Mouse (Mus musculus): ENCODE data around the gene Negr1. TPM values are rescaled to one million over a fixed set of nuclear protein-coding genes. Genes with fewer than 3 reads are reported as not detected.

Gene Negr1
- polyA plus RNA-seq, 1 experiment from 2014 or later = 5.3 TPM

- H3K9me3 ChIP-seq (replicated peaks; ENCODE audit: control insufficient read depth, low read length) = no peaks in the 10 kb centered on the region
- no peak overlapping the region for H3K4me2 ChIP-seq (ENCODE audit: low read depth, low read length)
- no peak overlapping the region for H3K27ac ChIP-seq (ENCODE audit: low read length)
- 58% methylated on average over 4 of the region's 4 CpGs for WGBS
- no peaks in the 10 kb centered on the region for H3K36me3 ChIP-seq (ENCODE audit: control insufficient read depth, insufficient read depth, low read length)
- H3K27me3 ChIP-seq (ENCODE audit: control insufficient read depth, insufficient read depth, low read length) = no peaks in the 10 kb centered on the region
- H3K4me3 ChIP-seq (replicated peaks; ENCODE audit: low read length) = no peak overlapping the region
- no peaks in the 10 kb centered on the region for H3K4me1 ChIP-seq (ENCODE audit: control insufficient read depth, insufficient read depth, low read length)
- H3K9ac ChIP-seq (ENCODE audit: low read length) = no peak overlapping the region
- no peak for ATAC-seq (ENCODE audit: insufficient read depth, low FRiP score)
These were observed 663.3 kb downstream of the Negr1 start for GRCm38 (mm10) chr3:157224920-157225319.

GRCm38 (mm10) chr3:157232723-157233122 lies 671.1 kb downstream of the Negr1 start:
- 19% methylated on average over 5 of the region's 5 CpGs for WGBS
- ATAC-seq (ENCODE audit: insufficient read depth, low FRiP score) = no peak

DNA sequence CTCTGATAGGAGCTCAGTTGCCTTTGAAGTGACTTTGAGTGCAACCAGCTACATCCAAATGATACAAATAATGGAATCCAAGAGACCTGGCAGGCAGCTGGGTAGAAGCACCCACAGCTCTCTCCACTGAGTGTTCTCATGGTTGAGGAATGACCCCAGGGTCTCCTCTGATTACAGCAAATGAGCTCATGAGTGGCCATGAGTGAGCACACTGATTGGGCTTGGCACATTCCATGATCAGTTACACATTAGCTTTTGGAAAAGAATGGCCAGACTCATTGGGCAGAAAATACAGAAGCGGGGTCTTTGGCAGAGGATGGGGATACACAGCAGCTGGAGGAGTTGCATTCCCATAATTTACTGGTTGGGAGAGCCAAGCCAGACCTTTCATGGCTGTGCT lies 678.6 kb downstream of the Negr1 start:
- Histone ChIP-seq H3K27me3 (ENCODE audit: control insufficient read depth, insufficient read depth, low read length) (no peaks in the 10 kb centered on the region), H3K4me2 (ENCODE audit: low read depth, low read length) (no peak overlapping the region), H3K27ac (ENCODE audit: low read length) (no peak overlapping the region), H3K9ac (ENCODE audit: low read length) (no peak overlapping the region), H3K36me3 (ENCODE audit: control insufficient read depth, insufficient read depth, low read length) (no peaks in the 10 kb centered on the region), H3K9me3 (replicated peaks; ENCODE audit: control insufficient read depth, low read length) (no peaks in the 10 kb centered on the region), H3K4me1 (ENCODE audit: control insufficient read depth, insufficient read depth, low read length) (no peaks in the 10 kb centered on the region), H3K4me3 (replicated peaks; ENCODE audit: low read length) (no peak overlapping the region)
- WGBS = 76% methylated on average over 1 of the region's 1 CpGs
- no peak for ATAC-seq (ENCODE audit: insufficient read depth, low FRiP score)

More at GRCm38 (mm10) chr3:157232723-157233122, 671.1 kb downstream of the Negr1 start:
- Histone ChIP-seq H3K4me1 (ENCODE audit: control insufficient read depth, insufficient read depth, low read length) (no peaks in the 10 kb centered on the region), H3K36me3 (ENCODE audit: control insufficient read depth, insufficient read depth, low read length) (no peaks in the 10 kb centered on the region), H3K9ac (ENCODE audit: low read length) (no peak overlapping the region), H3K9me3 (replicated peaks; ENCODE audit: control insufficient read depth, low read length) (no peaks in the 10 kb centered on the region), H3K4me2 (ENCODE audit: low read depth, low read length) (no peak overlapping the region), H3K27ac (ENCODE audit: low read length) (no peak overlapping the region), H3K4me3 (replicated peaks; ENCODE audit: low read length) (no peak overlapping the region), H3K27me3 (ENCODE audit: control insufficient read depth, insufficient read depth, low read length) (no peaks in the 10 kb centered on the region)

DNA sequence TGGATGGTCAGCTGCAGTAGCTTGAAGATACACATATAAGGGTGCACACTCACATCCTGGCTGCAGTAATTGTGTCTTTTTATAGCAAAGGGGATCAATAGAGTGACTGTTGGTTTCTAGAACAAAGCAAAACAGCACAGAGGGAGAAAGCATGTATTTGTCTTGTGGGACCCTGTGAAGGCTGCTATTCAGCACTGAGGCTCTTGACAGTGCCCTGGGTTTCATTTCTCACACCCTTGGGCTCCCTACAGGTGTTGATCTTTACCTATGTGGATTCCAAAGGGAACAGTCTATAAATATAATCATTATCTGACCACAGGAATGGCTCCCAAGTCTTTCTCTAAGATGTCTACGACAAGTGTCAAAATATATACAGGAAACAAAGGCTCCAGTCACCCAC lies 693.9 kb downstream of the Negr1 start:
- H3K9me3 ChIP-seq (replicated peaks; ENCODE audit: control insufficient read depth, low read length) = no peaks in the 10 kb centered on the region
- H3K9ac ChIP-seq (ENCODE audit: low read length) = no peak overlapping the region
- no peak overlapping the region for H3K4me2 ChIP-seq (ENCODE audit: low read depth, low read length)
- no peak overlapping the region for H3K4me3 ChIP-seq (replicated peaks; ENCODE audit: low read length)
- no peaks in the 10 kb centered on the region for H3K27me3 ChIP-seq (ENCODE audit: control insufficient read depth, insufficient read depth, low read length)
- no peak overlapping the region for H3K27ac ChIP-seq (ENCODE audit: low read length)
- 50% methylated on average over 1 of the region's 1 CpGs for WGBS
- ATAC-seq (ENCODE audit: insufficient read depth, low FRiP score) = no peak
- no peaks in the 10 kb centered on the region for H3K4me1 ChIP-seq (ENCODE audit: control insufficient read depth, insufficient read depth, low read length)
- no peaks in the 10 kb centered on the region for H3K36me3 ChIP-seq (ENCODE audit: control insufficient read depth, insufficient read depth, low read length)

DNA sequence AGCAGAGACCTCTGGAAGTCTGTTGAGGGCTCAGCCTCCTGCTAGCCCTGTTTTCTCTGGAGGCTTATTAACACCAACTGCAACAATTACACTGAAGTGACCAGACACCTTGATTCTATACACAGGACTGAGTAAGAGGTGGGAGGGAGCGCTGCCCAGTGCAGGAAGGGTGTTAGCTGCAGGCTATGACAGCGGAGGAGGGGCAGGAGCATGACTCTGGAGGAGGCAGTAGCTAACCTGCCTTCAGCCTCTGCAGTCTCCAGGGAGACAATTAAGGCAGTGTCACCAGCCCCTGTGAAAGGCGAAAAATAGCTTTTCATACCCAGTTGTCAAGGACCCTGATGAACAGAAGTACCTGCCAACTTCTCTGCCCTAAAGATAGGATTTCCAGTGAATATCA lies 694.3 kb downstream of the Negr1 start:
- Histone ChIP-seq H3K9ac (ENCODE audit: low read length) (no peak overlapping the region), H3K4me2 (ENCODE audit: low read depth, low read length) (no peak overlapping the region), H3K4me1 (ENCODE audit: control insufficient read depth, insufficient read depth, low read length) (no peaks in the 10 kb centered on the region), H3K27me3 (ENCODE audit: control insufficient read depth, insufficient read depth, low read length) (no peaks in the 10 kb centered on the region), H3K36me3 (ENCODE audit: control insufficient read depth, insufficient read depth, low read length) (no peaks in the 10 kb centered on the region), H3K27ac (ENCODE audit: low read length) (no peak overlapping the region), H3K4me3 (replicated peaks; ENCODE audit: low read length) (no peak overlapping the region), H3K9me3 (replicated peaks; ENCODE audit: control insufficient read depth, low read length) (no peaks in the 10 kb centered on the region)
- no peak for ATAC-seq (ENCODE audit: insufficient read depth, low FRiP score)
- 52% methylated on average over 3 of the region's 3 CpGs for WGBS

DNA sequence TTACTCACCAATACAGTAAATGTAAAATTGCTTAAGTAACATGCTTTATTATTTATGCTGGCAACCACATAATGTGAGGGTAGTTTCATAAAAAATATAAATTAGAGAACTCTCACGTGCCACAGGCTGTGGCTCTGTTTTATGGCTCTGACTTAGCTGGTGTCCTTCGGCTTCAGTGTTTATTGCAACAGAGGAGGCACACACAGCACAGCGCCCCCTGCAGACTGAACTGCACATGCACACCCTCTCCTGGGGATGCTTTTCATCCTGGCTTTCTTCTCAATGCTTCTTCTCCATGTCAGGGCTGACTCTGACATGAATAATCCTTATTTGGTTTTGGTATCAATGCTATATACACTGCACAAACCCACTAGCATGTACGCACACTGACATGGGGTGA lies 707.1 kb downstream of the Negr1 start:
- no peak overlapping the region for H3K9ac ChIP-seq (ENCODE audit: low read length)
- no peak overlapping the region for H3K4me3 ChIP-seq (replicated peaks; ENCODE audit: low read length)
- no peaks in the 10 kb centered on the region for H3K27me3 ChIP-seq (ENCODE audit: control insufficient read depth, insufficient read depth, low read length)
- H3K9me3 ChIP-seq (replicated peaks; ENCODE audit: control insufficient read depth, low read length) = no peaks in the 10 kb centered on the region
- no peak for ATAC-seq (ENCODE audit: insufficient read depth, low FRiP score)
- H3K4me1 ChIP-seq (ENCODE audit: control insufficient read depth, insufficient read depth, low read length) = no peaks in the 10 kb centered on the region
- H3K36me3 ChIP-seq (ENCODE audit: control insufficient read depth, insufficient read depth, low read length) = no peaks in the 10 kb centered on the region
- no peak overlapping the region for H3K4me2 ChIP-seq (ENCODE audit: low read depth, low read length)
- 74% methylated on average over 4 of the region's 4 CpGs for WGBS
- H3K27ac ChIP-seq (ENCODE audit: low read length) = no peak overlapping the region

- Histone ChIP-seq H3K4me1 (ENCODE audit: control insufficient read depth, insufficient read depth, low read length) (no peaks in the 10 kb centered on the region), H3K36me3 (ENCODE audit: control insufficient read depth, insufficient read depth, low read length) (no peaks in the 10 kb centered on the region), H3K27me3 (ENCODE audit: control insufficient read depth, insufficient read depth, low read length) (no peaks in the 10 kb centered on the region), H3K27ac (ENCODE audit: low read length) (no peak overlapping the region), H3K9ac (ENCODE audit: low read length) (no peak overlapping the region), H3K9me3 (replicated peaks; ENCODE audit: control insufficient read depth, low read length) (no peaks in the 10 kb centered on the region), H3K4me2 (ENCODE audit: low read depth, low read length) (no peak overlapping the region), H3K4me3 (replicated peaks; ENCODE audit: low read length) (no peak overlapping the region)
- ATAC-seq (ENCODE audit: insufficient read depth, low FRiP score) = no peak
These were observed 710.8 kb downstream of the Negr1 start for GRCm38 (mm10) chr3:157272379-157272778.

GRCm38 (mm10) chr3:157274143-157274542 lies 712.5 kb downstream of the Negr1 start:
- H3K4me2 ChIP-seq (ENCODE audit: low read depth, low read length) = no peak overlapping the region
- ATAC-seq (ENCODE audit: insufficient read depth, low FRiP score) = no peak
- H3K27me3 ChIP-seq (ENCODE audit: control insufficient read depth, insufficient read depth, low read length) = no peaks in the 10 kb centered on the region
- no peaks in the 10 kb centered on the region for H3K36me3 ChIP-seq (ENCODE audit: control insufficient read depth, insufficient read depth, low read length)
- no peak overlapping the region for H3K4me3 ChIP-seq (replicated peaks; ENCODE audit: low read length)
- H3K9ac ChIP-seq (ENCODE audit: low read length) = no peak overlapping the region
- H3K9me3 ChIP-seq (replicated peaks; ENCODE audit: control insufficient read depth, low read length) = no peaks in the 10 kb centered on the region
- 88% methylated on average over 1 of the region's 1 CpGs for whole genome bisulfite sequencing
- no peaks in the 10 kb centered on the region for H3K4me1 ChIP-seq (ENCODE audit: control insufficient read depth, insufficient read depth, low read length)
- H3K27ac ChIP-seq (ENCODE audit: low read length) = no peak overlapping the region

GRCm38 (mm10) chr3:157279717-157280116 lies 718.1 kb downstream of the Negr1 start:
- H3K4me2 ChIP-seq (ENCODE audit: low read depth, low read length) = no peak overlapping the region
- no peak for ATAC-seq (ENCODE audit: insufficient read depth, low FRiP score)
- no peak overlapping the region for H3K4me3 ChIP-seq (replicated peaks; ENCODE audit: low read length)
- no peaks in the 10 kb centered on the region for H3K36me3 ChIP-seq (ENCODE audit: control insufficient read depth, insufficient read depth, low read length)
- H3K9me3 ChIP-seq (replicated peaks; ENCODE audit: control insufficient read depth, low read length) = no peaks in the 10 kb centered on the region
- H3K9ac ChIP-seq (ENCODE audit: low read length) = no peak overlapping the region
- H3K27ac ChIP-seq (ENCODE audit: low read length) = no peak overlapping the region
- no peaks in the 10 kb centered on the region for H3K27me3 ChIP-seq (ENCODE audit: control insufficient read depth, insufficient read depth, low read length)
- H3K4me1 ChIP-seq (ENCODE audit: control insufficient read depth, insufficient read depth, low read length) = no peaks in the 10 kb centered on the region

- no peak overlapping the region for H3K9ac ChIP-seq (ENCODE audit: low read length)
- no peak overlapping the region for H3K4me2 ChIP-seq (ENCODE audit: low read depth, low read length)
- no peaks in the 10 kb centered on the region for H3K4me1 ChIP-seq (ENCODE audit: control insufficient read depth, insufficient read depth, low read length)
- no peak for ATAC-seq (ENCODE audit: insufficient read depth, low FRiP score)
- no peaks in the 10 kb centered on the region for H3K9me3 ChIP-seq (replicated peaks; ENCODE audit: control insufficient read depth, low read length)
- H3K27ac ChIP-seq (ENCODE audit: low read length) = no peak overlapping the region
- no peaks in the 10 kb centered on the region for H3K36me3 ChIP-seq (ENCODE audit: control insufficient read depth, insufficient read depth, low read length)
- no peak overlapping the region for H3K4me3 ChIP-seq (replicated peaks; ENCODE audit: low read length)
- no peaks in the 10 kb centered on the region for H3K27me3 ChIP-seq (ENCODE audit: control insufficient read depth, insufficient read depth, low read length)
These were observed 719.7 kb downstream of the Negr1 start for GRCm38 (mm10) chr3:157281259-157281658.
